In the genomic region with DNA sequence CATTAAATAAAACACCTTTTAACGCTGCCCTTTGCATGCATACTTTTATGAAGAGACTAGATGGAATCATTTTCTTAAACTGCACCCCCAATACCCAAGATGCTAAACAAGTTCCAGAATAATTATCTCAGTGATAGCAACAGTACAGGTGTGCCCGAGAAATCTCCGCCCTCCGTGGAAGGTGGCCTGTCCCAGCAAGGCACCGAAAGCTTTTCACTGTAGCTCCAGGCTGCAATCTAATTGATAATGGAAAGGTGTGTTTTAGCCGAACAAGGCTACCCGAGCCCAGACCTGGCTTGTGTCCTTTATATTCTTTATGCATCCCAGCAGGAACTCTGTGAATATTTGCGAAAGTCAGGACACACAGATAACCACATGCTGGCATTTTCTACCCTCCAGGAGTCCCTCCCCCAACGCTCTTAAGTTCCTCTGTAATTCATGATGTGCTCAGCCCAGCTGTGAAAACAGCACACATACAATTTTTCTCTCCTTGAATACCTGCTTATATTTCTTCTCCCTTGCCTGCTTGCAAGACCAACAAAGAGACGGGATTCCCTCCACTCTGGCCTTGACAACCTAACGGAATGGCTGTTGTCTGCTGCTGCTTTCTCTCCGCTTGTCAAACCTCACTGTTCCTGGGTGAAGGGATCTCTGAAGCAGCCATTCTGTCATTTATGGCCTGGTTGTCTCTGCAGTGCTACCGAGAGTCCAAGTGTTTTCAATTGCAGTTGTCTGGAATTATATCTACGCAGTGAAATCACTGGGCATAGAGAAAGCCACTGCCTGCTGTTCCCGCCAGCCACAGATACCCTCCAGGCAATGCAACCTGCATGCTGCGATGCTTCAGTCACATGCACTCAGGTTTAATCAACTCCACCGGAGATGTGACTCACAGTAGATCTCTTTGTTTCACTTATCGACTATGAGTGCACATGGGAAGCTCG, we compare ENCODE assay signal across 10 mouse cellular contexts.
DNase-seq lines count a peak whose midpoint lies in the region; ATAC-seq lines count a peak whose summit lies in the region.
"Had no signal": no experiment of that assay in that cellular context is flagged by ENCODE, and none has a peak within 500 bp of the region (broad histone marks: within the 10 kb centered on the region; RNA-seq: fewer than 3 reads in every experiment).

No protein-coding gene starts in this region.

- H3K9me3 ChIP-seq in heart, embryonic 12.5 days (replicated peaks), result no peaks in the 10 kb centered on the region
- H3K9me3 ChIP-seq in forebrain, embryonic 11.5 days (ENCODE audit: control insufficient read depth, low read length), result no peaks in the 10 kb centered on the region
- H3K9me3 ChIP-seq in intestine, embryonic 16.5 days (ENCODE audit: control insufficient read depth, low read length), result no peaks in the 10 kb centered on the region
- no peaks in the 10 kb centered on the region for H3K9me3 ChIP-seq in neural tube, embryonic 14.5 days (ENCODE audit: control insufficient read depth, low read length)

- no peaks in the 10 kb centered on the region for H3K27me3 ChIP-seq in heart, embryonic 12.5 days (replicated peaks)
- no peaks in the 10 kb centered on the region for H3K27me3 ChIP-seq in forebrain, embryonic 11.5 days (ENCODE audit: control insufficient read depth, insufficient read depth, low read length)
- H3K27me3 ChIP-seq in intestine, embryonic 16.5 days (replicated peaks; ENCODE audit: control insufficient read depth, insufficient read depth, low read length), result no peaks in the 10 kb centered on the region
- H3K27me3 ChIP-seq in neural tube, embryonic 14.5 days (ENCODE audit: control insufficient read depth, insufficient read depth, low read length), result no peaks in the 10 kb centered on the region

- H3K4me3 ChIP-seq in heart, embryonic 12.5 days, result no peak overlapping the region
- H3K4me3 ChIP-seq in forebrain, embryonic 11.5 days (ENCODE audit: low read depth, low read length), result no peak overlapping the region
- no peak overlapping the region for H3K4me3 ChIP-seq in intestine, embryonic 16.5 days (ENCODE audit: low read length)
- H3K4me3 ChIP-seq in neural tube, embryonic 14.5 days (ENCODE audit: low read depth, low read length), result no peak overlapping the region

- no peak for DNase-seq in heart, adult 8-10 months (ENCODE audit: low spot score)
- DNase-seq in forebrain, embryonic 11.5 days (ENCODE audit: low spot score), result no peak
- no peak for DNase-seq in thymus, postnatal 10 days (ENCODE audit: low spot score in 2 of 2)
- no peak for DNase-seq in right cerebral cortex, postnatal 4 days
- no peak for DNase-seq in cerebellum, adult 11 months
- DNase-seq: B cell, adult 2 months; lung, postnatal 36 days had no signal

- WGBS in heart, embryonic 12.5 days, result 29% methylated on average over 19 of the region's 19 CpGs
- 30% methylated on average over 19 of the region's 19 CpGs for WGBS in forebrain, embryonic 11.5 days
- 35% methylated on average over 19 of the region's 19 CpGs for WGBS in intestine, embryonic 16.5 days
- 28% methylated on average over 19 of the region's 19 CpGs for WGBS in neural tube, embryonic 14.5 days

- no peak overlapping the region; the same call in 1 of the 2 replicates for H3K9ac ChIP-seq in heart, embryonic 12.5 days
- no peak overlapping the region; the same call in 1 of the 2 replicates for H3K9ac ChIP-seq in forebrain, embryonic 11.5 days (ENCODE audit: low read length)
- no peak overlapping the region for H3K9ac ChIP-seq in intestine, embryonic 16.5 days (ENCODE audit: low read depth, low read length)
- H3K9ac ChIP-seq in neural tube, embryonic 14.5 days (replicated peaks; ENCODE audit: low read depth, low read length), result peak overlapping the region; percentile 13; the same call in 1 of the 2 replicates

- no peak for ATAC-seq in heart, embryonic 12.5 days (ENCODE audit: insufficient number of reproducible peaks, low FRiP score)
- ATAC-seq in forebrain, embryonic 11.5 days (replicated peaks; ENCODE audit: low FRiP score), result peak; percentile 69
- ATAC-seq in intestine, embryonic 16.5 days, result no peak
- ATAC-seq in neural tube, embryonic 14.5 days (ENCODE audit: low read depth), result peak; percentile 82

- peaks cover 9% of the 10 kb centered on the region for H3K4me1 ChIP-seq in heart, embryonic 12.5 days (replicated peaks)
- H3K4me1 ChIP-seq in forebrain, embryonic 11.5 days (replicated peaks; ENCODE audit: control insufficient read depth, insufficient read depth, low read length), result no peaks in the 10 kb centered on the region
- peaks cover 5% of the 10 kb centered on the region; the same call in 1 of the 2 replicates for H3K4me1 ChIP-seq in intestine, embryonic 16.5 days (ENCODE audit: control insufficient read depth, insufficient read depth, low read length)
- H3K4me1 ChIP-seq in neural tube, embryonic 14.5 days (ENCODE audit: control insufficient read depth, insufficient read depth, low read length), result peaks cover 4% of the 10 kb centered on the region; the same call in 1 of the 2 replicates

- H3K36me3 ChIP-seq in heart, embryonic 12.5 days, result no peaks in the 10 kb centered on the region
- H3K36me3 ChIP-seq in forebrain, embryonic 11.5 days (ENCODE audit: control insufficient read depth, insufficient read depth, low read length), result no peaks in the 10 kb centered on the region
- H3K36me3 ChIP-seq in intestine, embryonic 16.5 days (ENCODE audit: control insufficient read depth, insufficient read depth, low read length), result no peaks in the 10 kb centered on the region
- no peaks in the 10 kb centered on the region for H3K36me3 ChIP-seq in neural tube, embryonic 14.5 days (ENCODE audit: control insufficient read depth, insufficient read depth, low read length)

- no peak overlapping the region for H3K27ac ChIP-seq in heart, embryonic 12.5 days (ENCODE audit: poor library complexity, severe bottlenecking)
- peak overlapping the region; percentile 1; the same call in 1 of the 2 replicates for H3K27ac ChIP-seq in forebrain, embryonic 11.5 days (ENCODE audit: low read depth, low read length)
- no peak overlapping the region for H3K27ac ChIP-seq in intestine, embryonic 16.5 days (ENCODE audit: low read length)
- peak overlapping the region; percentile 83 for H3K27ac ChIP-seq in neural tube, embryonic 14.5 days (ENCODE audit: low read depth, low read length)

- peak overlapping the region; percentile 50 for H3K4me2 ChIP-seq in heart, embryonic 12.5 days
- no peak overlapping the region for H3K4me2 ChIP-seq in forebrain, embryonic 11.5 days (ENCODE audit: low read depth, low read length, severe bottlenecking)
- peak overlapping the region; percentile 30; the same call in 1 of the 2 replicates for H3K4me2 ChIP-seq in intestine, embryonic 16.5 days (ENCODE audit: low read depth, low read length)
- H3K4me2 ChIP-seq in neural tube, embryonic 14.5 days (ENCODE audit: low read depth, low read length), result peak overlapping the region; percentile 8

Comparison
In these comparisons a context has a peak if more than half of its experiments do, and no peak if none do; other contexts are left out.
1. ATAC-seq: peak in forebrain, embryonic 11.5 days (single experiment) and neural tube, embryonic 14.5 days (single experiment); none in heart, embryonic 12.5 days (single experiment) and intestine, embryonic 16.5 days (single experiment).
2. H3K27ac ChIP-seq: peak in forebrain, embryonic 11.5 days (single experiment) and neural tube, embryonic 14.5 days (single experiment); none in heart, embryonic 12.5 days (single experiment) and intestine, embryonic 16.5 days (single experiment).